Comparison of ENCODE assay signal across 11 mouse cellular contexts in the genomic region with DNA sequence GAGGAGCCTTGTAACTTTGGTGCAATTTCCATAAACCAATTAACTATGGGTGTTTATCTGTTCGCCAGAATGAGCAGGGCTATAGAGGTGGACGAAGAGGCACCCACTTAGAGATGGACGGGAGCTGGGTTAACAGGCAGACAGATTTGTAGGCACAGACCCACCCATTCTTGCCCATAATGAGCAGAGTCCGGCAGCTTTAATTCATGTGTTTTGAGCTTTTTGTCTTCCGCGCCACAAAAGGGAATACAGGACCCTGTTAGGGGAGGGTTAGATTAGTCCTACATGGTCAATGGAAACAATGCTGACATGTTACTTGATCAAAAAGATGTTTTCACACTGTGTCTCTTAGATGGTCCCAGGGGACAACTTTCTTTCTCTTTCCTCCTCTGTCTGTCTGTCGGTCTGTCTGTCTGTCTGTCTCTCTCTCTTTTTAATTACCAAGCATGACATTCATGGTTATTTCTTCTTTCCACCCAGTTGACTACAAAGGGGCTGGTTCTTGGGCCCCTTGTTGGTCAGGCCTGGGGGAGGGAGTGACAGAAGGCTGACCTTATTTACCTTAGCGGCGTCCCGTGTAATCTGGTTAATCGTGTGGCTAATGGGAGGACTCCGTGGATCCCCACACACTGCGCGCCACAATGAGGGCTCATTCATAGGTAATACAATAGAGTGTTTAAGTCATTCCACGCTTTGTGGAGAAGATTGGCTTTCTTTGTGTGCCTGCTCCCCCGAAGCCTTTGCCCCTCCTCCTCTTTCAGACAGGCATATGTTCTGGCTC.
DNase-seq lines count a peak whose midpoint lies in the region; ATAC-seq and TF ChIP-seq lines count a peak whose summit lies in the region.
"Had no signal": no experiment of that assay in that cellular context is flagged by ENCODE, and none has a peak within 500 bp of the region (broad histone marks: within the 10 kb centered on the region; RNA-seq: fewer than 3 reads in every experiment).

No protein-coding gene starts in this region.

- no peaks in the 10 kb centered on the region for H3K36me3 ChIP-seq in embryonic facial prominence, embryonic 12.5 days
- no peaks in the 10 kb centered on the region for H3K36me3 ChIP-seq in hindbrain, embryonic 12.5 days
- no peaks in the 10 kb centered on the region for H3K36me3 ChIP-seq in midbrain, postnatal 0 days (ENCODE audit: insufficient read depth, low read length)
- H3K36me3 ChIP-seq in heart, embryonic 10.5 days: no peaks in the 10 kb centered on the region

- no peak overlapping the region for H3K27ac ChIP-seq in embryonic facial prominence, embryonic 12.5 days
- peak overlapping the region; percentile 36; the same call in 1 of the 2 replicates for H3K27ac ChIP-seq in hindbrain, embryonic 12.5 days
- no peak overlapping the region for H3K27ac ChIP-seq in midbrain, postnatal 0 days (ENCODE audit: low read depth, low read length)
- no peak overlapping the region for H3K27ac ChIP-seq in heart, embryonic 10.5 days

- peak; percentile 85 for DNase-seq in brain, embryonic 14.5 days (ENCODE audit: low read depth)
- peak; percentile 19 for DNase-seq in midbrain, postnatal 0 days (ENCODE audit: low spot score)
- no peak for DNase-seq in heart, embryonic 10.5 days (ENCODE audit: low spot score)
- no peak for DNase-seq in gastrocnemius, postnatal 4 days (ENCODE audit: low spot score in 2 of 2)
- DNase-seq in spleen, postnatal 4 days (ENCODE audit: low spot score in 2 of 2): no peak
- no peak for DNase-seq in right cerebral cortex, postnatal 14 days
- DNase-seq: gastrocnemius, postnatal 10 days; lung, adult 18-20 months; right cerebral cortex, adult 18-20 months had no signal

- peak overlapping the region; percentile 15; the same call in 1 of the 2 replicates for H3K4me3 ChIP-seq in embryonic facial prominence, embryonic 12.5 days
- no peak overlapping the region for H3K4me3 ChIP-seq in hindbrain, embryonic 12.5 days
- peak overlapping the region; percentile 7; the same call in 1 of the 2 replicates for H3K4me3 ChIP-seq in midbrain, postnatal 0 days (ENCODE audit: low read depth, low read length)
- no peak overlapping the region for H3K4me3 ChIP-seq in heart, embryonic 10.5 days

- no peak for TF ChIP-seq POLR2A in brain, embryonic 14.5 days (IDR thresholded peaks at IDR 0.05; ENCODE audit: borderline replicate concordance, extremely low read depth, insufficient read depth, insufficient read length, poor library complexity, severe bottlenecking)

- H3K27me3 ChIP-seq in embryonic facial prominence, embryonic 12.5 days: peaks cover 5% of the 10 kb centered on the region; the same call in 1 of the 2 replicates
- H3K27me3 ChIP-seq in hindbrain, embryonic 12.5 days: peaks cover 53% of the 10 kb centered on the region
- peaks cover 44% of the 10 kb centered on the region for H3K27me3 ChIP-seq in midbrain, postnatal 0 days (ENCODE audit: insufficient read depth, low read length)
- no peaks in the 10 kb centered on the region for H3K27me3 ChIP-seq in heart, embryonic 10.5 days (ENCODE audit: insufficient read depth, poor library complexity, severe bottlenecking)

- no peaks in the 10 kb centered on the region for H3K4me1 ChIP-seq in embryonic facial prominence, embryonic 12.5 days
- H3K4me1 ChIP-seq in hindbrain, embryonic 12.5 days: peaks cover 11% of the 10 kb centered on the region
- no peaks in the 10 kb centered on the region for H3K4me1 ChIP-seq in midbrain, postnatal 0 days (ENCODE audit: insufficient read depth, low read length)
- no peaks in the 10 kb centered on the region; the same call in 1 of the 2 replicates for H3K4me1 ChIP-seq in heart, embryonic 10.5 days

- H3K9ac ChIP-seq in embryonic facial prominence, embryonic 12.5 days: no peak overlapping the region
- H3K9ac ChIP-seq in hindbrain, embryonic 12.5 days: no peak overlapping the region
- H3K9ac ChIP-seq in midbrain, postnatal 0 days (replicated peaks; ENCODE audit: low read length, poor library complexity, severe bottlenecking): no peak overlapping the region

- H3K9me3 ChIP-seq in embryonic facial prominence, embryonic 12.5 days: no peaks in the 10 kb centered on the region
- no peaks in the 10 kb centered on the region for H3K9me3 ChIP-seq in hindbrain, embryonic 12.5 days (replicated peaks)
- H3K9me3 ChIP-seq in midbrain, postnatal 0 days (ENCODE audit: low read length): no peaks in the 10 kb centered on the region
- no peaks in the 10 kb centered on the region for H3K9me3 ChIP-seq in heart, embryonic 10.5 days

- peak overlapping the region; percentile 42 for H3K4me2 ChIP-seq in embryonic facial prominence, embryonic 12.5 days (replicated peaks)
- peak overlapping the region; percentile 35 for H3K4me2 ChIP-seq in hindbrain, embryonic 12.5 days (replicated peaks)
- peak overlapping the region; percentile 33 for H3K4me2 ChIP-seq in midbrain, postnatal 0 days (ENCODE audit: low read depth, low read length, poor library complexity, severe bottlenecking)

- ATAC-seq in embryonic facial prominence, embryonic 12.5 days (ENCODE audit: insufficient number of reproducible peaks, insufficient read depth, low FRiP score, low TSS enrichment): 0 out of 2 replicates have a peak, but pooled peaks have one; percentile 41
- peak; percentile 98 for ATAC-seq in hindbrain, embryonic 12.5 days (ENCODE audit: low FRiP score)
- ATAC-seq in midbrain, postnatal 0 days (ENCODE audit: low FRiP score): no peak

- 22% methylated on average over 16 of the region's 16 CpGs for WGBS in embryonic facial prominence, embryonic 12.5 days
- 16% methylated on average over 16 of the region's 16 CpGs for WGBS in hindbrain, embryonic 12.5 days
- WGBS in midbrain, postnatal 0 days: 12% methylated on average over 16 of the region's 16 CpGs
- WGBS in heart, embryonic 10.5 days: 76% methylated on average over 16 of the region's 16 CpGs

- TF ChIP-seq CTCF in brain, embryonic 14.5 days (IDR thresholded peaks at IDR 0.05; ENCODE audit: borderline replicate concordance, extremely low read depth, insufficient read depth, insufficient read length): no peak
- no peak for TF ChIP-seq CTCF in midbrain, postnatal 0 days (IDR thresholded peaks at IDR 0.05)

Comparison
In these comparisons a context has a peak if more than half of its experiments do, and no peak if none do; other contexts are left out.
1. DNase-seq: peak in brain, embryonic 14.5 days (single experiment) and midbrain, postnatal 0 days (single experiment); none in heart, embryonic 10.5 days (single experiment), gastrocnemius, postnatal 4 days (0 of 2), spleen, postnatal 4 days (0 of 2) and right cerebral cortex, postnatal 14 days (single experiment).
2. H3K4me3 ChIP-seq: peak in embryonic facial prominence, embryonic 12.5 days (single experiment) and midbrain, postnatal 0 days (single experiment); none in hindbrain, embryonic 12.5 days (single experiment) and heart, embryonic 10.5 days (single experiment).
3. Peak in every context shown above with its lines, with median percentiles within 50 percentile points of each other: H3K4me2 ChIP-seq.